Mouse (Mus musculus) induced T-regulatory cell, adult 2 months (primary cell): ENCODE measurements at regions not wholly inside any gene's neighbourhood (a gene's known extent, or its start where the extent isn't known, plus 50 kb on each side); places are given as distances from the start of the nearest gene placed in this dataset.
"Not testable (repeated sequence)": the region's sequence is repeated elsewhere in the genome, so short reads cannot be mapped to it uniquely, and the experiment has no call there.

Experiments
- DNase-seq: peaks from one replicate; pipeline ENCODE4 v3.0.0-alpha.2; 2012; ENCODE audit warnings: low read depth

DNA sequence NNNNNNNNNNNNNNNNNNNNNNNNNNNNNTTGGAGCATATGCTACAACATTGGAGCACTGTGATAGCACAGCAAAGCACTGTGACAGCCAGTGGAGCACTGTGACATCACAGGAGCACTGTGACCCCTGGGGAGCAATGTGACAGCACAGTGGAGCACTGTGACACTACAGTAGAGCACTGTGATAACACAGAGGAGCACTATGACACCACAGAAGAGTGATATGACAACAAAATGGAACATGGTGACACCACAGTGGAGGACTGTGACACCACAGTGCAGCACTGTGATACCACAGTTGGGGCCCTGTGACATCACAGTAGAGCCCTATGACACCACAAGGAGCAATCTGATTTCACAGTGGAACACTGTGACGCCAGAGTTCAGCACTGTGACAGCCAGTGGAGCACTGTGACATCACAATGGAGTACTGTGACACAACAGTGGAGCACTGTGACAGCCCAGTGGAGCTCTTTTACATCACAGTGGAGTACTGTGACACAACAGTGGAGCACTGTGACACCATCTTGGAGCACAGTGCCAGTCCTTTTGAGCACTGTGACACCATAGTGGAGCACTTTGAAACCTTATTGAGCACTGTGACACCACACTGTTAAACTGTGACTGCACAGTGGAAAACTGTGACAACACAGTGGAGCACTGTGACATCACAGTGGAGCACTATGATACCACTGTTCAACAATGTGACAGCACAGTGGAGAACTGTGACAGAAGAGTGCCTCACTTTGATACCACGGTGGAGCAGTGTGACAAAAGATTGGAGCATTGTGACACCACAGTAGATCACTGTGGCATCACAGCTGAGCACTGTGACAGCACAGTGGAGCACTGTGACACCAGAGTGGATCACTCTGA is 116.9 kb upstream of the Vmn1r2 start:
- no peak for DNase-seq

DNA sequence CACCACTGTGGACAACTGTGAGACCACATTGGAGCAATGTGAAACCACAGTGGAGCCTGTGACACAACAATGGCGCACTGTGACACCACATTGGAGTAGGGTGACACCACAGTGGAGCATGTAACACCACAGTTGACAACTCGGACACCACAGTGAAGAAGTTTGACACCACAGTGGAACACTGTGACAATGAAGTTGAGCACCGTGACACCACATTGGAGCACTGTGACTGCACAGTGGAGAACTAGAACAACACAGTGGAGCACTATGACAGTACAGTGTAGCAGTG is 116.3 kb upstream of the Vmn1r2 start:
- DNase-seq = no peak

DNA sequence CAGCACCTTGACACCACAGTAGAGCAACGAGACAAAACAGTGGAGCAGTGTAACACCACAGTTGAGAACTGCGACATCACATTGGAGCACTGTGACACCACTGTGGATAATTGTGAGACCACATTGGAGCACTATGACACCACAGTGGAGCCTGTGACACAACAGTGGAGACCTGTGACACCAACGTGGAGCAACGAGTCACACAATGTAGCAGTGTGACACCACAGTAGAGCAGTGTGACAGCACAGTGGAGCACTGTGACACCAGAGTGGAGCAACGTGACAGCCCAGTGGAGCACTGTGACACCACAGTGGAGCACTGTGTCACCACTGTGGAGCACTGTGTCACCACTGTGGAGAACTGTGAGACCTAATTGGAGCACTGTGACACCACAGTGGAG is 115.9 kb upstream of the Vmn1r2 start:
- no peak for DNase-seq

DNA sequence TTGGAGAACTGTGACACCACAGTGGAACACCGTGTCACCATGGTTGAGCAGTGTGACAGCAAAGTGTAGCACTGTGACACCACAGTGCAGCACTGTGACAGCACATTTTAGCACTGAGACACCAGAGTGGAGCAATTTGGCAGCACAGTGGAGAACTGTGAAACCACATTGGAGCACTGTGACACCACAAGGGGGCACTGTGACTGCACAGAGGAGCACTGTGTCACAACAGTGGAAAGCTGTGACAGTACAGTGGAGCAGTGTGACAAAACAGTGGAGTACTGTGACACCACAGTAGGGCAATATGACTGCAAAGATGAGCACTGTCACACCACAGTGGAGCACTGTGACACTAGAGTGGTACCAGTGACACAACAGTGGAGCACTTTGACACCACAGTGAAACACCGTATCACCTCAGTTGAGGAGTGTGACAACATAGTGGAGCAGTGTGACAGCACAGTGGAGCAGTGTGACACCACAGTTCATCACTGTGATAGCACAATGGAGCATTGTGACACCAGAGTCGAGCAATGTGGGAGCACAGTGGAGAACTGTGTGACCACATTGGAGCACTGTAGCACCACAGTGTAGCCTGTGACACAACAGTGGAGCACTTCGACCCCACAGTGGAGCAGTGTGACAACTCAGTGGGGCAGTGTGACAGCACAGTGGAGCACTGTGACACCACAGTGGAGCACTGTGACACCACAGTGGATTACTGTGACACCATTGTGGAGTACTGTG is 114.6 kb upstream of the Vmn1r2 start:
- no peak for DNase-seq

DNA sequence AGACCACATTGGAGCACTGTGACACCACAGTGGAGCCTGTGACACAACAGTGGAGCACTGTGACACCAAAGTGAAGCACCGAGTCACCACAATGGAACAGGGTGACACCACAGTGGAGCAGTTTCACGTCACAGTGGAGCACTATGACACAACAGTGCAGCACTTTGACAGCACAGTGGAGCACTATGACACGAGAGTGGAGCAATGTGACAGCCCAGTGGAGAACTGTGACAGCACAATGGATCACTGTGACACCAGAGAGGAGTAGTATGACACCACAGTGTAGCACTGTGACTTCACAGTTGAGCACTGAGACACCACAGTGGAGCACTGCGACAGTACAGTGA is 114.1 kb upstream of the Vmn1r2 start:
- DNase-seq = no peak

DNA sequence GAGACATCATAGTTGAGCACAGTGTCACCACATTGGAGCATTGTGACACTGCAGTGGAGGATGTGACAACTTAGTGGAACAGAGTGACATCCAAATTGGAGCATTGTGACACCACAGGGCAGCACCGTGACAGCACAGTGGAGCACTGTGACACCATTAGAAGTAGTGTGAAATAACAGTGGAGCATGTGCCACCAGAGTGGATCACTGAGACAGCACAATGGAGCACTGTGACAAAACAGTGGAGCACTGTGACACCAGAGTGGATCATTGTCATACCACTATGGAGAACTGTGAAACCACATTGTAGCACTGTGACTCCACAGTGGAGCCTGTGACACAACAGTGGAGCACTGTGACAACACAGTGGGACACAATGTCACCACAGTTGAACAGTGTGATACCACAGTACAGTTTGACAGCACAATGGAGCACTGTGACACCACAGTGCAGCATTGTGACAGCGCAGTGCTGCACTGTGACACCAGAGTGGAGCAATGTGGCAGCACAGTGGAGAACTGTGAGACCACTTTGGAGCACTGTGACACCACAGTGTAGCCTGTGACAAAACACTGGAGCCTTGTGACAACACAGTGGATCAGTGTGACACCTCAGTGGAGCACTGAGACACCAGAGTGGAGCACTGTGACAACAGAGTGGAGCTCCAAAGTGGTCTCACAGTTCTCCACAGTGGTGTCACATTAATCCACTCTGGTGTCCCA is 113.5 kb upstream of the Vmn1r2 start:
- DNase-seq = no peak

DNA sequence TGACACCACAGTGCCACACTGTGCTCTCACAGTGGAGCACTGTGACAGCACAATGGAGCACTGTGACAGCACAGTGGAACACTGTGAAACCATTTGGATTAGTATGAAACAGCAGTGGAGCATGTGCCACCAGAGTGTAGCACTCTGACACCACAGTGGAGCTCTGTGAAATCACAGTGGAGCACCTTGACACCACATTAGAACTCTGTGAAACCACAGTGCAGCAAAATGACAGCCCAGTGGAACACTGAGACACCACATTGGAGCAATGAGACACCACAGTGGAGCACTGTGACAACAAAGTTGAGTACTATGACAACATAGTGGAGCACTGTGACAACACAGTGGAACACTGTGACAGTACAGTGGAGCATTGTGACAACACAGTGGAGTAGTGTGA is 112.2 kb upstream of the Vmn1r2 start:
- no peak for DNase-seq

DNA sequence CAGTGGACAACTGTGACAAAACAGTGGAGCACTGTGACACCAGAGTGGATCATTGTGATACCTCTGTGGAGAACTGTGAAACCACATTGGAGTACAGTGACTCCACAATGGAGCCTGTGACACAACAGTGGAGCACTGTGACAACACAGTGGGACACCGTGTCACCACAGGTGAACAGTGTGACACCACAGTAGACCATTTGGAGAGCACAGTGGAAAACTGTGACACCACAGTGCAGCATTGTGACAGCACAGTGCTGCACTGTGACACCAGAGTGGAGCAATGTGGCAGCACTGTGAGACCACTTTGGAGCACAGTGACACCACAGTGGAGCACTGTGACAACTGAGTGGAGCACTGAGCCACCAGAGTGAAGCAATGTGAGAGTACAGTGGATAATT is 111.7 kb upstream of the Vmn1r2 start:
- DNase-seq = no peak

DNA sequence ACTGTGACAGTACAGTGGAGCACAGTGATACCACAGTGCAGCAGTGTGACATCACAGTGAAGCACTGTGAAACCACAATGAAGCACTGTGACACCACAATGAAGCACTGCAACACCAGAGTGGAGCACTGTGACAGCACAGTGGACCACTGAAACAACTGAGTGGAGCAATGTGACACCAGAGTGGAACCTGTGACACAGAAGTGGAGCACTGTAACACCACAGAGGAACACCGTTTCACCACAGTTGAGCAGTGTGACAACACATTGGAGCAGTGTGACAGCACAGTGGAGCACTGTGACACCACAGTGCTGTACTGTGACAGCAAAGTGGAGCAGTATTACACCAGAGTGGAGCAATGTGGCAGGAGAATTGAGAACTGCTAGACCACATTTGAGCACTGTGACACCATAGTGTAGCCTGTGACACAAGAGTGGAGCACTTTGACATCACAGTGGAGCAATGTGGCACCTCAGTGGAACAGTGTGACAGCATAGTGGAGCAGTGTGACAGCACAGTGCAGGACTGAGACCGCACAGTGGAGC is 107.5 kb upstream of the Vmn1r2 start:
- DNase-seq = no peak

DNA sequence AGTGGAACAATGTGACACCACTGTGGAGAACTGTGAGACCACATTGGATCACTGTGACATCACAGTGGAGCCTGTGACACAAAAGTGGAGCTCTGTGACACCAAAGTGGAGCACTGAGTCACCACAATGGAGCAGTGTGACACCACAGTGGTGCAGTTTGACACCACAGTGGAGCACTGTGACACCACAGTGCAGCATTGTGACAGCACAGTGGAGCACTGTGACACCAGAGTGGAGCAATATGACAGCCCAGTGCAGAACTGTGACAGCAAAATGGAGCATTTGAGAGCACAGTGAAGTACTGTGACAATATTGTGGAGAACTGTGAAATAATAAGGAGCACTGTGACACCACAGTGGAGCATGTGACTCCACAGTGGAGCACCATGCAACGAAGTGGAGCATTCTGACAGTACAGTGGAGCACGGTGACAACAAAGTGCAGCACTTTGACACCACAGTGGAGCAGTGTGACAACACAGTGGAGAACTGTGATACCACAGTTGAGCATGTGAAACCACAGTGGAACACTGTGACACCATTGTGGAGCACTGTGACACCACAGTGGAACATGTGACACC is 105.0 kb upstream of the Vmn1r2 start:
- no peak for DNase-seq

DNA sequence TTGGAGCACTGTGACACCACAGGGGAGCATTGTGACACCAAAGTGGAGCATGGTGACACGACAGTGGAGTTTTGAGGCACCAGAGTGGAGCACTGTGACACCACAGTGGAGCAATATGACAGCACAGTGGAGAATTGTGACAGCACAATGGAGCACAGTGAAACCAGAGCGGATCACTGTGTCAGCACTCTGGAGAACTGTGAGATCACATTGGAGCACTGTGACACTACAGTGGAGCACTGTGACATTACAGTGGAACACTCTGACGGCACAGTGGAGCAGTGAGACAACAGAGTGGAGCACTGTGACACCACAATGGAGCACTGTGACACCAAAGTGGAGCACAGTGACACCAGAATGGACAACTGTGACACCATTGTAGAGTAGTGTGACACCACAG is 103.2 kb upstream of the Vmn1r2 start:
- DNase-seq = no peak

DNA sequence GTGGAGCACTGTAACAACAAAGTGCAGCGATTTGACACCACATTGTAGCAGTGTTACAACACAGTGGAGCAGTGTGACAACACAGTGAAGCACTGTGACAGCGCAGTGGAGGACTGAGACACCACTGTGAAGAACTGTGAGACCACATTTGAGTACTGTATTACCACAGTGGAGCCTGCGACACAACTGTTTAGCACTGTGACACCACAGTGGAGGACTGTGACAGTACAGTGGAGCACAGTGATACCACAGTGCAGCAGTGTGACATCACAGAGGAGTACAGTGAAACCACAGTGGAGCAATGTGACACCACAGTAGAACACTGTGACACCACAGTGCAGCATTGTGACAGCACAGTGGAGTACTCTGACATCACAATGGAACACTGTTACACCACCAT is 102.5 kb upstream of the Vmn1r2 start:
- no peak for DNase-seq

DNA sequence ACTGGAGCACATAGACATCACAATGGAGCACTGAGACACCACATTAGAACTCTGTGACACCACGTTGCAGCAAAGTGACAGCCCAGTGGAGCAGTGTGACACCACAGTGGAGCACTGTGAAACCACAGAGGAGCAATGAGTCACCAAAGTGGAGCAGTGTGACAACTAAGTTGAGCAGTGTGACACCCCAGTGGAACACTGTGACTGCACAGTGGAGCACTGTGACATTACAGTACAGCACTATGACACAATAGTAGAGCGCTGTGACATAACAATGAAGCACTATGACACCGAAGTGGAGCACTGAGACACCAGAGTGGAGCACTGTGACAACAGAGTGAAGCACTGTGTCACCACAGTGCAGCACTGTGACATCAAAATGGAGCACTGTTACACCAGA is 101.8 kb upstream of the Vmn1r2 start:
- DNase-seq = not testable (repeated sequence)

DNA sequence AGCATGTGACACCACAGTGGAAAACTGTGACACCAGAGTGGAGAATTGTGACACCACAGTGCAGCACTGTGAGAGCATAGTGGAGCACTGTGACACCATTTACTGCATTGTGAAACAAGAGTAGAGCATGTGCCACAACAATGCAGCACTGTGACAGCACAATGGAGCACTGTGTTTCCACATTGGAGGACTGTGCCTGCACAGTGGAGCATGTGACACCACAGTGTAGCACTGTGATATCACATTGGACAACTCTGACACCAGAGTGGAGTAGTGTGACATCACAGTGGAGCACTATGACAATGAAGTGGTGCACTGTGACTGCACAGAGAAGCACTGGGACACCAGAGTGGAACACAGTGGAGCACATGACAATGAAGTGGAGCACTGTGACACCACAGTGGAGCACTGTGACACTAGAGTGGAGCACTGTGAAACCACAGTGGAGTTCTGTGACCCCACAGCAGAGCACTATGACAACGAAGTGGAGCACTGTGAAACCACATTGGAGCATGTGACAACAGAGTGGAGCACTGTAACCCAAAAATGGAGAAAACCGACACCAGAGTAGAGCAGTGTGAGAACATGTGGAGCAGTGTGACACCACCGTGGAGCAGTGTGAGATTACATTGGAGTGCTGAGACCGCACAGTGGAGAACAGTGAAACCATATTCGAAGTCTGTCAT is 100.9 kb upstream of the Vmn1r2 start:
- no peak for DNase-seq

DNA sequence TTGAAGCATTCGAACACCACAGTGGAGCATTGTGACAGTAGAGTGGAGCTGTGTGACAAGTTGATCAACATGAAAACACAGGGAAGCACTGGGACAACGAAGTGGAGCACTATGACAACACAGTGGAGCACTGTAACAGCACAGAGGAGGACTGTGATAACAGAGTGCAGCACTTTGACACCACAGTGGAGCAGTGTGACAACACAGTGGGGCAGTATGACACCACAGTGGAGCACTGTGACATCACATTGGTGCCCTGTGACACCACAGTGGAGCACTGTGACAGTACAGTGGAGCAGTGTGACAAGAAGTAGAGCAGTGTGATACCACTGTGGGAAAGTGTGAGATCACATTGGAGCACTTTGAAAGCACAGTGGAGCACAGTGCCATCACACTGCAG is 99.9 kb upstream of the Vmn1r2 start:
- DNase-seq = no peak

DNA sequence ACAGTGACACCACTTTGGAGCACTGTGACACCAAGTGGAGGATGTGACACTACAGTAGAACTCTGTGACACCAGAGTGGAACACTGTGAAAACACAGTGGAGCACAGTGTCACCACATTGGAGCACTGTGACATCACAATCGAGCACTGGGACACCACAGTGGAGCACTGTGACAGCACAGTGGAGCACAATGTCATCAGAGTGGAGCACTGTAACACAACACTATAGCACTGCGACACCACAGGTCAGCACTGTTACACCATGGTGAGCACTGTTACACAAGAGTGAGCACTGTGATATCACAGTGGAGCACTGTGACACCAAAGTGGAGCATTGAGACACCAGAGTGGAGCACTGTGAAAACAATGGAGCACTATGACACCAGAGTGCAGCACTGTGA is 99.5 kb upstream of the Vmn1r2 start:
- DNase-seq = no peak

DNA sequence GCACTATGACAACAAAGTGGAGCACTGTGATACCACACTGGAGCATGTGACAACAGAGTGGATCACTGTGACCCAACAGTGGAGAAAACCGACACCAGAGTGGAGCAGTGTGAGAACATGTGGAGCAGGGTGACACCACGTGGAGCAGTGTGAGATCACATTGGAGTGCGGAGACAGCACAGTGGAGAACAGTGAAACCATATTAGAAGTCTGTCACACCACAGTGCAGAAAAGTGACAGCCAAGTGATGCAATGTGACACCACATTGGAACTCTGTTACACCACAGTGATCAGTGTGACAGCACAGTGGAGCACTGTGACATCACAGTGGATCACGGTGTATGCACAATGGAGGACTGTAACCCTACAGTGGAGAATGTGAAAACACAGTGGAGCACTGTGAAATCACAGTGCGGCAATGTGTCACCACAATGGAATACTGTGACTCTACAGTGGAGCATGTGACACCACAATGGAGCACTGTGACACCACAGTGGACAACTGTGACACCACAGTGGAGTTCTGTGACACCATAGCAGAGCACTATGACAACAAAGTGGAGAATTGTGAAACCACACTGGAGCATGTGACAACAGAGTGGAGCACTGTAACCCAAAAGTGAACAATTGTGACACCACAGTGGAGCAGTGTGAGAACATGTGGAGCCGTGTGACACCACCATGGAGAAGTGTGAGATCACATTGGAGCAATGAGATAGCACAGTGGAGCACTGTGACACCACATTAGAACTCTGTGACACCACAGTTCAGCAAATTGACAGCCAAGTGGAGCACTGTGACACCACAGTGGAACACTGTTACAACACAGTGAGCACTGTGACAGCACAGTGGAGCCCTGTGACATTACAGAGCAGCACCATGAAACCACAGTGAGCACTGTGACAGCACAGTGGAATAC is 98.6 kb upstream of the Vmn1r2 start:
- DNase-seq = no peak

DNA sequence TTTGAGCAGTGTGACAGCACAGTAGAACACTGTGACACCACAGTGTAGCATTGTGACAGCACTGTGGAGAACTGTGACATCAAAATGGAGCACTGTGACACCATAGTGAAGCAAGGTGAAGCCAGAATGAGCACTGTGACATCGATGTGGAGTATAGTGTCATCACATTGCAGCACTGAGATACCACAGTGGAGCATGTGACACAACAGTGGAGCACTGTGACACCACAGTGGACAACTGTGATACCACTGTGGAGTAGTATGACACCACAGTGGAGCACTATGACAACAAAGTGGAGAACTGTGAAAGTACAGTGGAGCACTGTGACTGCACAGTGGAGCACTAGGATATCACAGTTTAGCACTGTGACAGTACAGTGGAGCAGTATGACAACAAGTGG is 97.8 kb upstream of the Vmn1r2 start:
- DNase-seq = no peak

DNA sequence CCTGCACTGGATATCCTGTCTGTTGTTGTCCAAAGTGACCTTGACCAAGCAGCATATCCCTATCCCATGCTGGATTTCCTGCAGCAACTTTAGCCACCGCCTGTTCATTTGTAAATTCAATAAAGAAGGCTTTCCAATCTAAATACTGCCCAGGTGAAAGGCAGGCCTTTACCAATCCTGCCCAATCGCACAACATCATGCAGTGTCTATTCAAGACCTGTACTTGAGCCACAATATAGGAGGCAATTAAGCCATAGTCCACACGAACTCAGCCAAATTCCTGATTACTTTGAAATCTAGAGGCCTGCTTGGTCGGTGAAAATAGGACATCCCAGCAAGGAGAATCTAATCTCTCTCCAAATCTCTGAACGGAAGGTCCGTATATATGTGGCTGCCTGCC is 95.8 kb upstream of the Vmn1r2 start:
- DNase-seq = not testable (repeated sequence)

DNA sequence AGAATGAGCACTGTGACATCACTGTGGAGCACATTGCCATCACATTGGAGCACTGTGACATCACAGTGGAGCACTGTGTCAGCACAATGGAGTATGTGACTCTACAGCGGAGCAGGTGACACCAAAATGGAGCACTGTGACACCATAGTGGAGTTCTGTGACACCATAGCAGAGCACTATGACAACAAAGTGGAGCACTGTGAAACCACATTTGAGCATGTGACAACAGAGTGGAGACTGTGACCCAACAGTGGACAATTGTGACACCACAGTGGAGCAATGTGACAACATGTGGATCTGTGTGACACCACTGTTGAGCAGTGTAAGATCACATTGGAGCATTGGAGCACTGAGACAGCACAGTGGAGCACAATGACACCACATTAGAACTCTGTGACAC is 87.2 kb upstream of the Vmn1r2 start:
- no peak for DNase-seq
